Mouse (Mus musculus): ENCODE results near the gene Homez.

Homez gene

GRCm38 (mm10) chr14:54870861-54871260, at the start of gene Homez:
Gene Homez, minus strand, starts transcription at chr14:54870961.
- DNase-seq: no peak

GRCm38 (mm10) chr14:54920076-54920685, 49.4 kb upstream of the Homez start:
- no peak for DNase-seq

- no peak for DNase-seq
Observed at GRCm38 (mm10) chr14:54913343-54913742, 42.6 kb upstream of the Homez start.

GRCm38 (mm10) chr14:54912886-54913285, 42.1 kb upstream of the Homez start, which contains the start of gene Slc22a17:
Gene Slc22a17, minus strand, starts transcription at chr14:54913132.
- peak; percentile 81 for DNase-seq

GRCm38 (mm10) chr14:54912109-54912850, 41.5 kb upstream of the Homez start:
- DNase-seq: no peak

GRCm38 (mm10) chr14:54908682-54909081, 37.9 kb upstream of the Homez start:
- DNase-seq: no peak

GRCm38 (mm10) chr14:54903641-54904040, 32.9 kb upstream of the Homez start:
- no peak for DNase-seq

- DNase-seq: peak; percentile 61
Observed at GRCm38 (mm10) chr14:54900383-54900782, 29.6 kb upstream of the Homez start.

GRCm38 (mm10) chr14:54897445-54897844, 26.7 kb upstream of the Homez start:
- DNase-seq: no peak

- peak; percentile 60 for DNase-seq
Observed at GRCm38 (mm10) chr14:54894296-54895151, 23.8 kb upstream of the Homez start.

GRCm38 (mm10) chr14:54893651-54894181, 23.0 kb upstream of the Homez start:
- peak; percentile 93 for DNase-seq

GRCm38 (mm10) chr14:54892200-54892599, 21.4 kb upstream of the Homez start, which contains the start of gene Pabpn1:
Gene Pabpn1, plus strand, starts transcription at chr14:54892500.
- DNase-seq: no peak

GRCm38 (mm10) chr14:54885309-54885708, 14.5 kb upstream of the Homez start:
- no peak for DNase-seq

- DNase-seq: no peak
Observed at GRCm38 (mm10) chr14:54884022-54884712, 13.4 kb upstream of the Homez start.

- peak; percentile 82 for DNase-seq
Observed at GRCm38 (mm10) chr14:54883154-54884021, 12.6 kb upstream of the Homez start, which contains the start of the genes Bcl2l2 and Gm20521. Gene Bcl2l2, plus strand, starts transcription at chr14:54883377. Gene Gm20521, plus strand, starts transcription at chr14:54883441.

GRCm38 (mm10) chr14:54877048-54877715, 6.4 kb upstream of the Homez start, which contains the start of gene Ppp1r3e:
Gene Ppp1r3e, minus strand, starts transcription at chr14:54877550.
- peak; percentile 62 for DNase-seq

GRCm38 (mm10) chr14:54876539-54877047, 5.8 kb upstream of the Homez start:
- DNase-seq: peak; percentile 88

GRCm38 (mm10) chr14:54875844-54876538, 5.2 kb upstream of the Homez start:
- no peak for DNase-seq

- DNase-seq: no peak
Observed at GRCm38 (mm10) chr14:54874165-54874564, 3.4 kb upstream of the Homez start.

GRCm38 (mm10) chr14:54868026-54868425, 2.7 kb downstream of the Homez start:
- no peak for DNase-seq
